Mouse (Mus musculus): ENCODE results near the gene Kdm4a.

DNA sequence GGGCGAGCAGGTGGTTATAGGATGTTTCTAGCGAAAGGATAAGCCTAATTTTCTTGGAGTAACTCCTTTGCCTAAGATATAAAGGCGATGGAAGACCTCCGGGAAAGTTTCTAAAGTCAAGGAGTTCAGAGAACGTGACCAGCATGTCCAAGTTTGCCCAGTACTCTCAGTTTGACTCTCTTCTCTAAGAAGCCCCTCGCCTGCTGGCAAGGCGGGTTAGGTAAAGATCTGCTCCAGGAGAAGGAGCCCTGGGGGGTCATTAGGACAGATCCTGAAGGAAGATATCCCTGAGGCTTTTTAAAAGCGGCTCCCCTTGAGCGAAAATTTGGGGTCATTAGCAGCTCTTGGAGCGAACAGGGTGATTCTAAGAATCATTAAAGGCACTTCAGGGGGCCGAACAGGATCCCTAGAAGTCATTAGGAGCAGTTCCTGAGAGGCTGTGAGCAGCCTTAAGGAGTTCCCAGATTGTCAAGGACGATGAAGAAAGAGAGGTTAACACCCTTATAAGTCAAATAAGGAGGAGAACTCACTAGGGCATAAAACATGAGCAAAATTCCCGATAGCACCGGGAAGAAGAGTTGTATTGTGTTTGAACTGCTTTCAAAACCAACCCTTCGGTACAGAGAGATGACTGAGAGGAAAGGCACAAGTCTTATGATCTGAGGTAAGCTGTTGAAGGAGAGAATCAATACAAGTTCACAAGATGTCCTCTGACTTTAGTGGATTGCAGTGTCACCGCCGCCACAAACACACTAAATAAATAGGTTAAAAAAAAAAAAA, 648 bp upstream of the Kdm4a start:
- TF ChIP-seq CTCF (IDR thresholded peaks at IDR 0.05) (no peak), EP300 (IDR thresholded peaks at IDR 0.05) (no peak)
